Mouse (Mus musculus) lung, postnatal 0 days (tissue): ENCODE data around the gene Actn4.

Experiments used
- CTCF ChIP-seq: IDR thresholded peaks from 2 replicates; pipeline ENCODE4 v1.5.1; 2016; ENCODE audit warnings: antibody characterized with exemption, mild to moderate bottlenecking
- EP300 ChIP-seq: IDR thresholded peaks from 2 replicates; pipeline ENCODE4 v1.6.1; 2016; ENCODE audit warnings: antibody characterized with exemption, mild to moderate bottlenecking, control low read depth

DNA sequence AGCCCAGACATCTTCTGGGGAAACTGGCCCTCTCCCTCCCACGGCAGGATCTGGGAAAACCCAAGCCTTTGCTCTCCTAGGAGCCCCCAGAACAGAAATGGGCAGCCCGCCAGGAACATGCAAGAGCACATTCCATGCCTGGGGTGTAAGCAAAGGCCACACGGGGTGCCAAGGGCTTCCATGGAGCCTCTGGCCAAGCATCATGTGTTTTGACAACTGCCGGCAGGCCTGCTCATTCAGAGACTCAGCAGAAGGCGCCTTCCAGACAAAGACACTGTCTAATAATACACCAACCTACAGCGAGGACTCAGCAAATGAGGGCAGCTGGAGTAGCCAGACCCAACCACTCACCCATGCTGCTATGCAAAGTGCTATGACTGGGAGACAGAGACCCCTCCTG lies 42.3 kb downstream of the Actn4 start:
- TF ChIP-seq EP300, result peak; percentile 58; the same call in 1 of the 2 replicates
- no peak for TF ChIP-seq CTCF
